Mouse (Mus musculus) activated CD4-positive, CD25-positive, alpha-beta regulatory T cell, adult 4 months (primary cell): ENCODE data around the gene Scamp3. TPM values are rescaled to one million over a fixed set of nuclear protein-coding genes. Genes with fewer than 3 reads are reported as not detected.
"Not testable (repeated sequence)": the region's sequence is repeated elsewhere in the genome, so short reads cannot be mapped to it uniquely, and the experiment has no call there.

Experiments
- ATAC-seq: one replicate; pipeline ENCODE4 v1.8.0; 2017
- polyA plus RNA-seq, 2 experiments: library from polyadenylated mRNA; unstranded; fragments of 100-300 nt; shearing (Covaris generic); gene quantifications; one replicate each; pipeline ENCODE4 v1.2.1; 2017

Gene Scamp3
- polyA plus RNA-seq, 2 experiments from 2014 or later = 160 to 182 TPM

DNA sequence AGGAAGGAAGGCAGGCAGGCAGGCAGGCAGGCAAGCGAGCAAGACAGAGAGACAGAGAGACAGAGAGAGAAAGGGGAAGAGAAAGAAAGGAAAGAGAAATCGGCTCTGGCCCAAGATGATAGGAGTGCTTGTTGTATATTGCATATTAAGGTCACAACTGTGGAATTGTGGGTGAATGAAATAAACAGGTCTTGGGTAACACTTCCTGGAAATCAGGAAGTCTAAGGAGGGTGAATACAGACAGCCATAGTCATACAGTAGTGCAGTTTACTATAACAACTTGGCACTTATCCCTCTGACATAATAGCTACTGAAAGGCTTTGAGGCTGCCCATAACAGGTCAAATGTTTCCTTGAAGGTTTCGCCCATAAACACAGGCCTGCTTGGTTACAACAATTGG, 22.6 kb downstream of the Scamp3 start:
- ATAC-seq = no peak

- ATAC-seq = peak; percentile 85
Observed at GRCm38 (mm10) chr3:89202253-89203141, 25.2 kb downstream of the Scamp3 start, which contains the start of gene Gba. TSS of gene Gba (plus strand) at chr3:89202928.

GRCm38 (mm10) chr3:89203142-89203514, 25.9 kb downstream of the Scamp3 start:
- no peak for ATAC-seq

- ATAC-seq = no peak
Observed at GRCm38 (mm10) chr3:89206079-89206478, 28.8 kb downstream of the Scamp3 start.

GRCm38 (mm10) chr3:89206695-89207094, 29.4 kb downstream of the Scamp3 start:
- no peak for ATAC-seq

DNA sequence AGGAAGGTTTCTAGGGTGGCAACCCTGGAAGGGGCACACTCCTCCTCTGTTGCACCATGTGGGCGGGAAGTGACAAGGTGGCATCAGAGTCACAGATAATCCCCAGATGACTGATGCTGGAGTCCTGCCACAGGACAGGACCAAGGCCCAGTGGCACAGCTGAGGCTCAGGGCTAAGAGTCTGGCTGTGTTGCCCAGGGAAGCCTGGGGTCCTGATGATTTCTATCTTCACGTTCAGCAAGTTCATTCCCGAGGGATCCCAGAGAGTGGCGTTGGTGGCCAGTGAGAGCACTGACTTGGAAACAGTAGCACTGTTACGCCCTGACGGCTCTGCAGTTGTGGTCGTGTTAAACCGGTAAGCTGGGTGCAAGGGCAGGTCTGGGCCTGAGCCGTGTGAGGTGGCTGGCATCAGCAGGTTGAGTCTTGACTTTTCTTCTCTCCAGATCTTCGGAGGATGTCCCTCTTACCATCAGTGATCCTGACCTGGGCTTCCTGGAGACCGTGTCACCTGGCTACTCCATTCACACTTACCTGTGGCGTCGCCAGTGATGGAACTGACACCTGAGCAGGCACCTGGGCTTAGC, 30.9 kb downstream of the Scamp3 start:
- no peak for ATAC-seq

- no peak for ATAC-seq
Observed at GRCm38 (mm10) chr3:89208736-89209135, 31.5 kb downstream of the Scamp3 start.

- no peak for ATAC-seq
Observed at GRCm38 (mm10) chr3:89209731-89210130, 32.5 kb downstream of the Scamp3 start.

- no peak for ATAC-seq
Observed at GRCm38 (mm10) chr3:89210162-89210561, 32.9 kb downstream of the Scamp3 start.

- ATAC-seq = no peak
Observed at GRCm38 (mm10) chr3:89210731-89211130, 33.5 kb downstream of the Scamp3 start.

DNA sequence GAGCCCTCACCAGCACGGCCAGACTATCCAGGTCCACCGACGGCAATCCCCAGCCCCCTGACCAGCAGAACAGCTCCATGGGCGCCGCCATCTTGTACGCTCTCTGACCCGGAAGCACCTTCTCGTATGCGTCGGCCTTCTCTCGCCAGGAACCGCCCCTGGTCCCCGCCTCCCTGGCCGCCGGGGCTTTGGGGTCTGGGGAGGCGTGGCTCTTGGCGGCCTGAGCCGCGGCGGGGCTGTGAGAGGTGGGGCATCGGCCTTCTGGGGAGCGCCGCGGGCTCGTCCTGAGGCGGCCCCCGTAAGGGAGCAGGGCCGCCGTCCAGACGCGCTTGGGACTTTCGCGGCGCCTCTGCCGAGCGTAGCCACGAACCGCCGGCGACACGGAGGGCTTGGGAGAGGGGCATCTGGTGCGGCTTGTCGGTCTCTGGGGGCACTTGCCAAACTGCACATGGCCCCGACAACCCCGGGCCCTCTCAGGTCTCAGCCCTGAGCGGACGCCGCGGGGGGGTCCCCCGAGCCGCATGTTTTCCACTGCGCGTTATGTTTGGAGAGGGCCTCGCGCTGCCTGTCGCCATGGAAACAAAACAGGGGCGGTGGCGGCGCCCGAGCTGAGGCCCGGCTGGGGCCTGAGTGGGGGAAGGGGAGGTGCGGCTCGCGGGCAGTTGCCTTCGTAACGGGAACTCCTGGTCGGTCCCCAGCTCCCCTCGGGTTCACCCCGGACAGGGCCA, 36.7 kb downstream of the Scamp3 start:
- ATAC-seq = peak; percentile 87

DNA sequence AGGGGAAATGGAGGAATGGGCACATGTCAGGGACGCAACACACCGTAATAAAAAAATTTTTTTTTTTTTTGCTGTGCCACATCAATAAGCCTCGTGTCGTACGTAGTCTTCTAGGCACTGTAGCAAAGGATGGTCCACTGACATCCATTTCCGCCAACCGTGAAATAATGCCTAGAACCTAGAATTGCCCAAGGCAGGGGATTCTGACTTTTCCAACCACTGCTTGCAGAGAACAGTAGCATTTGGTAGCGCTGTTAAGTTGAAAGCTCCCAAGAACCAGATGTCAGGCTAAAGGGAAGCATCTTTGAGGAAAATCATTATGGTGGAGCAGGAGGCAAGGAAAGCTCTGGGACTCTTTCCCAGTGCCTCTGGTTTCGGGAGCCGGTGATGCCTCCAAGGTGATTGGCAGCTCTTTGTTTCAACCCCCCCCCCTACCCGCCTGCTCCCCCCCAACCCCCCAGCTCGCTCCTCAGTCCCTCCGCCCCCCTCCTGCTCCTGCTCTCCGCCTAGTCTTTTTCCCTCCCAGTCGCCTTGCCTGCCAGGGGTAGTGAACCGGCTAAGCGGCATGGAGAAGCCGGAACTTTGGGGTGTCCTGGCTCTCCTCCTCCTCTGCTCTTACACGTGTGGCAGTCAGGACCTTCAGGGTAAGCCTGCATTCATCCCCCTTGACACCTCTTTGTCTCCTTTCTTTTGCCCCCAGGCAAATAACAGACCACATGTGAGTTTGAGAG, 37.6 kb downstream of the Scamp3 start, which contains the start of gene Thbs3:
Gene Thbs3 (plus strand): TSS at position 500 of the 731 bp plus-strand sequence.
- peak; percentile 37 for ATAC-seq

DNA sequence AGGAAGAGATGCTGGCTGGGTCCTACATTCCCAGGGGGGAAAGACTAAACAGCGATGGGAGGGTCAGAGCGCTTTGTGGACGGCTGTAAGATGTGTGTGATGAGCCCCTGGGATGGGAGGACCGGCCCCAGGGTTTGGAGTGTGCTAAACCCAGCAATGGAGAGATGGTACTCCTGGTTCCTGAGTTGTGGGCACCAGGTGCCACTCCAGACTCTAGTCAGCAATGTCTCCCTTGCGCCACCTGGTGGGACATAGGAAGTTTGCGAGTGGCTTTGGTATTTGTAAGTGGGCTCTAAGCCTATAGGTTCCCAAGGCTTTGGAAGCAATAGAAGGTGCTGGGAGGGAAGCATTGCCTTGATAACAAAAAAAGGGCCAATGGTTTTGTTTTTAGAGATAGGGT, 38.6 kb downstream of the Scamp3 start:
- ATAC-seq = peak; percentile 25

- not testable (repeated sequence) for ATAC-seq
Observed at GRCm38 (mm10) chr3:89216407-89216806, 39.1 kb downstream of the Scamp3 start.

GRCm38 (mm10) chr3:89218271-89218670, 41.0 kb downstream of the Scamp3 start:
- no peak for ATAC-seq

GRCm38 (mm10) chr3:89219546-89219945, 42.3 kb downstream of the Scamp3 start:
- no peak for ATAC-seq

DNA sequence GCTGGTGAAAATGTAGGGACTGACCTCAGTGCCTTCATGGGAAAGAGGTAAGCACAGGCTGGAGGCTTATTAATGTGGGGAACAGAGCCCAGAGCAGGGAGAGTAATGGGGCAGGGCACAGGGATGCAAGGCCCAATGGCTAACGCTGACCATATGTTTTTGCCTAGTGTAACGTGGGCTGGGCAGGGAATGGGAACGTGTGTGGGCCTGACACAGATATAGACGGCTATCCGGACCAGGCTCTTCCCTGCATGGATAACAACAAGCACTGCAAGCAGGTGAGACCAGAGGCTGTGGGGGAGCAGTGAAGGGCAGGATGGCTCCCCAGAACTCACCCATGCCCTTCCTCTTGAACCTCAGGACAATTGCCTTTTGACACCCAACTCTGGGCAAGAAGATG, 43.9 kb downstream of the Scamp3 start:
- no peak for ATAC-seq

GRCm38 (mm10) chr3:89224796-89225195, 47.5 kb downstream of the Scamp3 start:
- no peak for ATAC-seq

- no peak for ATAC-seq
Observed at GRCm38 (mm10) chr3:89225321-89225815, 48.1 kb downstream of the Scamp3 start.

DNA sequence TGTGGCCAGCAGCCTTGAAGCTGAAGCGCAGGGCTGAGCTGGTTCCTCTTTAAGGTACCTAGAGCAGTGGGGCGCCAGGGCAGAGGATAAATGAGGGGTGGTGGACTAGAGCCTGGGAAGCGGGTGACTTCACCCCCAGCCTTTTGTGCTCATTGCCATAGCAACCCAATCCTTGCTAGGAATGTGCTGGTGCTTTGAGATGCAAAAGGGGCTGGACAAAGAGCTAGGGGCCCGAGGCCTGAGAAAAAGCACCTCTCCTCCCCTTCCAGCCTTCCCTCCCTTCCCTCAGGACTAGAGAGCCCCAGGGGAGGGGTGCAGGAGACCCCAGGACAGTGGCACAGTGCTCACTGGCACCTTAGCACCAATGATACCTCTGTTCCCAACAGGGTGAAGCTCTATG, 48.6 kb downstream of the Scamp3 start:
- ATAC-seq = no peak

- ATAC-seq = no peak
Observed at GRCm38 (mm10) chr3:89226361-89226760, 49.1 kb downstream of the Scamp3 start.

DNA sequence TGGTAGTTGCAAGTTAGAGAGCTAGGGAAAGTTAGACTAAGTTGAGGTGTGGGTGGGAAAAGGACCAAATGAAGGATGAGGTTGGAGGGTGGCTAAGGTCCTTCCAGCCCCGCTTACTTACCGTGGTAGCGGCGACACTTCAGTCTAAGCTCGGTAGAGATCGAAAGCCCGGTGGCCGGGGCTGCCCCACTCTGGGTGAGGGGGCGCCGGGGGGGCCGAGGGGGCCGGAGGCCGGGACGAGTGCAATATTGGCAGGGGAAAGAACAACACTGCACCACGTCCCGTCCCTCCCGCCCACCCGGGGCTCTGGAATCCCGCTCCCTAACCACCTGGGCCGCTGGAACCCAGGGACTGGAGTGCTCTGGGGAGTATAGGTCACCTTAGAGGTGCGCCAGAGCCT, 49.6 kb downstream of the Scamp3 start, which contains the start of gene Mtx1:
Gene Mtx1 (minus strand): TSS at position 189 of the 400 bp plus-strand sequence.
- ATAC-seq = no peak
